Mouse (Mus musculus) ovary, postnatal 10 days (tissue): ENCODE data around the gene Tlnrd1.

Experiments used
- DNase-seq: peaks from one replicate; pipeline ENCODE4 v3.0.0; 2022; ENCODE audit warnings: low spot score

Tlnrd1 gene

GRCm38 (mm10) chr7:83884921-83885532 lies 922 bp upstream of the Tlnrd1 start:
- no peak for DNase-seq

- DNase-seq: peak; percentile 19
Observed at GRCm38 (mm10) chr7:83883276-83884020, 657 bp downstream of the Tlnrd1 start.

DNA sequence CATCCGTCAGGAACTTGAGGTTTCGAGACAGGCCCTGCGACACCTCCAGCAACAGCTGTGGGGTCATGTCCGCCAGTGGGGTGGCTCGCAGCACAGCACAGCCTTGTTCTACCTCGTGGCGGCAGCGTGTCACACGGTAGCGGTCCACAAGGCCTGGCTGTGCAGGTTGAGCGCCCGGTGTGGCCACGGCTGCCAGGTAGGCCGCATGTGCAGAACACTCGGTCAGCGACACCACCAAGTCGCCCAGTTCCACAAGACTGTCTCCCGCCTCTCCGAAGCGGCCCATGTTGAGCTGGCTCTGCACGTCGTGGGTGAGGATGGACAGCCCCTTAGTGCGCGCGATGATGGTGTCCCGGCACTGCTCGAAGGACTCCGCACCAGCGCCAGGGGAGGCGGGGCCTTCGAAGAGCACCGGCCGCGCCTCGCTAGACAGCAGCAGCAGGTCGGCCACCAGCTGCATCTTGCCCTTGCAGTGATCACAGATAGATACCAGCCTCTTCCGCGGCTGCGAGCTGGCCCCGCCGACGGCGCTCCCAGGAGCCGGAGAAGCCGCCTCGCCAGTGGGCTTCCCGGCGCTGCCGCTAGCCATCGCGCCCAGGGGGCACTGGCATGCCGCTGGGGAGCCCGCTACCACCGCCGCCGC lies 1.4 kb downstream of the Tlnrd1 start:
- peak; percentile 24 for DNase-seq

- no peak for DNase-seq
Observed at GRCm38 (mm10) chr7:83882150-83882632, 1.9 kb downstream of the Tlnrd1 start.

DNA sequence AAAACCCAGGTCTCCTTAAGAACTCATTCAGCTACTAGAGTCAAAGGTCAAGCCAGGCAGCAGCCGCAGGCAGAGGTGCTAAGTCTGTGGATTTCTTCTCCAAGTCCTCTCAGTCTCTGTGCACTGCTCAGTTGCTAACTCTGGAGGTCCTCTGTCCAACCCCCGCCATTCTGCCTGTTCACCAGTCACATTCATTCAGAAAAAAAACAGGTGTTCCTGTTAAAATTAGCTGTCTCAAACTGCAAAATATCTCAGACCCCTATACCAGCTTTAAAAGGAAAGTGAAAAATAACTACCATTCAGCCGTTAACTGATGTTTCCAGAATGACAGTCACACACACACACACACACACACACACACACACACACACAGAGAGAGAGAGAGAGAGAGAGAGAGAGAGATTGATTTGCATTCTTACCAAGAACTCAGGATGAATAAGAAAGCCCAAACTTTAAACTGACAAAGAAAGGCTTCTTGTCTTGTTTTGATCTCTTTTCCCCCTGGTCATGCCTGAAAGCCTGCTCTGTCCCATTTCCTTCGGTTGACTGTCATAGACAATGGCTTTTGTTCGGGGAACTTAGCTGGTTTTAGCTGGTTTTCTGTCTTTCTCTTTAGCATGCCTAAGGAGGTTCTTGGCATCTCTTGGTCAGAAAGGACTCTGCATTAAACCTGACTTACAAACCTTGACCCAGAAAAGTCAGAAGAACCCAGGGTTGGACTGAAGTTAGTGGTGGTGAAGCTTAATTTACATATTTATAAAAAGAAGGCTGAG lies 5.2 kb downstream of the Tlnrd1 start:
- no peak for DNase-seq

DNA sequence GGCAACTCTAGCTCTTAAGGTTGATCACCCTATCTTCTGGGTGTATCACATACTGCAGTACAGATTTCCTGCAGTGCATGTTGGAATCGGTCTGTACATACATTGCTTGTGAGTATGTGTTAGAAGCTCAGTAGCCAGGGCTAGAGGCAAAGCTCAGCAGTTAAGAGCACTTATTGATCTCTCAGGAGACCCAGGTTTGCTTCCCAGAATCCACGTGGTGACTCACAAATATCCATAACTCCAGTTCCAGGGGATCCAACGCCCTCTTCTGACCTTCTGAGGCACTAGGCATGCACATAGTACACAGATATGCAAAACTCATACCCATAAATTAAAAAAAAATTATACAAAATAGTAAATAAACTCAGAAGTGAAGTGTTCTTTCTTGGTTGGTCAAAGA lies 7.0 kb downstream of the Tlnrd1 start:
- DNase-seq: no peak

GRCm38 (mm10) chr7:83869839-83870543 lies 14.1 kb downstream of the Tlnrd1 start:
- no peak for DNase-seq

DNA sequence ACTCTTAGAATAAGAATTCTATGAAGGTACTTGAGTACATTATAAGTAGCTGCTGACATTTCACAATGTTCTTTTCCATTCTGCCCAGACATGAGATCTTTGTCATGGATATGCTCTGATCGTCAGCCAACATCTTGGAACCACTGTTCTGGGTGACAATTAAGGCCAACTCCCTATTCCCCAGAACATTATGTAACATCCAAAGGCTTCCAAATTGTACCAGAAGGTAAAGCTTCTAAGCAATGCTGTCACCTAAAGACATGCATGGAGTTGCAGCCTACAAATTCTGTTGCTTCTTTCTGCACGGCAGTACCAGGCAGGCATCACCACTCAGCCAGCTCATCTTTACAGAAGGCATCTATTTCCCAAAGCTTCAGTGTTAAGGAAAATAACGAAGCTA lies 15.9 kb downstream of the Tlnrd1 start:
- no peak for DNase-seq

- no peak for DNase-seq
Observed at GRCm38 (mm10) chr7:83863554-83863953, 20.6 kb downstream of the Tlnrd1 start.

DNA sequence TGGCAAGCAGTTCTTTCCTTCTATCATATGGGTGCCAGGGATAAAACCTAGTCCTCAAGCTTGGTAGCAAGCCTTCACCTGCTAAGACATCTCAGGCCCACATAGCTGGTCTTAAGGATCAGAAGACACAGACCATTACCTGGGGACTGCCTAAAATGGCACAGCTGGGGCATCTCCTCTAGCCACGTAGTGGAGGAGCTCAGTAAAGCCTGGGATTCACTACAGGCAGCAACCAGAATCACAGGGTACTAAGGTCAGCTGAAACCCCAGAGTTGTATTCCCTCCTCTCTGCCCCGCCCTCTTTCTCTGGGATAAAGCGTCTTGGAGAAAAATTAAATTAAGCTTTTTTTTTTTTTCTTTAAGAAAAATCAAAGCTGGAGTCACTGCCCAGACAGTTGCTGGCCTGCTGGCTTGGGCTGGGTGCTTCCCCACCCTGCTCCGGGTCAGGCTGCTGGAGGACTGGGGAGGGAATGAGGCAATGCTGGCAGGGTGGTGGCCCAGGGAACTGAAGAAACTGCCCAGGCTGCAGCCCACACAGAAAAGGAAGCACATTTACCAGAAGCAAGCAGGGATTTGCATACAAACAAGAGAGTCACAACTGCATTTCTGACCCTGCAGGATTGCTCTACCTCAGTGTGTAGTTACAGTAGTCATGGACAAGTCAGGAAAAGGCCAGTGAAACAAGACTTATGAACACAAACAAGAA lies 24.6 kb downstream of the Tlnrd1 start:
- no peak for DNase-seq

DNA sequence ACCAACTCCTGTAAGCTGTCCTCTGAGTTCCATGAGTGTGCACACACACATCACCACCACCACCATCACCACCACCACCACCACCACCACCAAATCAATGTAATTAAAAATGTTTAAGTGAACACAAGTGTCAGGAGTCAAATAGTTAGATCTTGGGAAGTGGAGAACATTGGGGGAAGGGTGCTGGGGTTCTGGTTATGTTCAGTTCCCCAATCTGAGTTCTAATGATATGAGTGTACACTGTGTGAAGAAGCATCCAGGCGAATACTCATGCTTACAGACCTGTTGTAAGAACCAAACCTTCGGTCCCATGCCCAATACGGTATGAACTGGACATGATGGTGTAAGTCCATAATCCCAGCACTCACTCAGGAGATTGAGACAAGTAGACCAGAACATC lies 26.2 kb downstream of the Tlnrd1 start:
- DNase-seq: no peak

- no peak for DNase-seq
Observed at GRCm38 (mm10) chr7:83857208-83857488, 27.0 kb downstream of the Tlnrd1 start.

GRCm38 (mm10) chr7:83856353-83857207 lies 27.5 kb downstream of the Tlnrd1 start:
- DNase-seq: no peak

DNA sequence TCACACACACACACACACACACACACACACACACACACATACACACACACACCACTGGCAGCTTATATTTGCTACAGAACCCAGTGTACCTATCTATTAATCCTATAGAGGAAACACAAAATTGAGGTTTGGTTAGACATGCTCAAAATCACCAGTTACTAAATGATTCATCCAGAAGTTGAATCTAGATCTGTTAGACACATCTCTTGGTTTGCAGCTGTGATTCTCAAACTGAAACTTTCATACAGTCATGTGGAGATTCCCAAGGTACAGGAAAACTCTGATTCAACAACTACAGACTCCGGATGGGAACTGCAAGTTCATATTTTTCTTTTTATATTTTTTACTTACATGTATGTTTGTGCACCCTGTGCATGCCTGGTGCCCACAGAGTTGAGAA lies 28.9 kb downstream of the Tlnrd1 start:
- DNase-seq: no peak

- DNase-seq: no peak
Observed at GRCm38 (mm10) chr7:83852381-83853380, 31.4 kb downstream of the Tlnrd1 start.

- no peak for DNase-seq
Observed at GRCm38 (mm10) chr7:83851569-83852380, 32.3 kb downstream of the Tlnrd1 start.

- DNase-seq: no peak
Observed at GRCm38 (mm10) chr7:83847187-83848075, 36.7 kb downstream of the Tlnrd1 start.
